In the genomic region with DNA sequence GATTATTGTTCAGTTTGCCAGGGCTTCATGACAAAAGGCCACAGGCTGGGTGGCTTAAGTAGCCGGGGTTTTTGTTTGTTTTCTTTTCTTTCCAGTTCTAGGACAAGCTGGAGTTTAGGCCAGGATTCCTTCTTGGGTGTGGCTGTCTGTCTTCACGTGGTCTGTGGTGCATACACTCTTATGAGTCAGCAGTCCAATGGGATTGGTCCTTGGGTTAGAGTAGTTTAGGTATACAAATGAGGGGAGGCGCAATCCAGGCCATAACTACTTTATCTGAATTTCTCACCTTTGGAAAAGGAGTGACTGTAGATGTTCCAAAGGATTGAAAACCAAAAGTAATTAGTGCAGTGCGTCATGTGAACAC, we compare ENCODE assay signal across 27 mouse cellular contexts. TPM values are rescaled to one million over a fixed set of nuclear protein-coding genes. Genes with fewer than 3 reads are reported as not detected.
A peak's percentile ranks its signal among the peaks of the same experiment; 100 is the strongest.
DNase-seq lines count a peak whose midpoint lies in the region; ATAC-seq and TF ChIP-seq lines count a peak whose summit lies in the region.
"Had no signal": no experiment of that assay in that cellular context is flagged by ENCODE, and none has a peak within 500 bp of the region (broad histone marks: within the 10 kb centered on the region; RNA-seq: fewer than 3 reads in every experiment).

No protein-coding gene starts in this region.

- ATAC-seq in embryonic facial prominence, embryonic 13.5 days (ENCODE audit: insufficient number of reproducible peaks, insufficient read depth, low FRiP score, low TSS enrichment, low read depth): no peak
- ATAC-seq in liver, embryonic 12.5 days: peak; percentile 60
- no peak for ATAC-seq in liver, postnatal 0 days
- ATAC-seq in stomach, postnatal 0 days (ENCODE audit: low FRiP score, low TSS enrichment): peak; percentile 68
- ATAC-seq: midbrain, embryonic 13.5 days had no signal

- H3K4me1 ChIP-seq in embryonic facial prominence, embryonic 13.5 days: peaks cover 29% of the 10 kb centered on the region
- peaks cover 24% of the 10 kb centered on the region for H3K4me1 ChIP-seq in embryonic facial prominence, embryonic 10.5 days
- H3K4me1 ChIP-seq in liver, embryonic 12.5 days: peaks cover 33% of the 10 kb centered on the region
- peaks cover 6% of the 10 kb centered on the region; the same call in 1 of the 2 replicates for H3K4me1 ChIP-seq in liver, postnatal 0 days (ENCODE audit: insufficient read depth)
- 0 out of 2 replicates have a peak, but pooled peaks cover 3% of the 10 kb centered on the region for H3K4me1 ChIP-seq in stomach, postnatal 0 days (replicated peaks; ENCODE audit: control insufficient read depth, insufficient read depth)

- DNase-seq in embryonic facial prominence, embryonic 10.5 days (ENCODE audit: low spot score): no peak
- no peak for DNase-seq in liver, postnatal 0 days
- peak; percentile 88 for DNase-seq in ZHBTc4 (ENCODE audit: low read depth, low spot score)
- no peak for DNase-seq in stomach, postnatal 0 days (ENCODE audit: low spot score)
- no peak for DNase-seq in layer of hippocampus, postnatal 25 days (ENCODE audit: extremely low spot score in 1 of 2, low spot score in 1 of 2)
- no peak for DNase-seq in ovary, adult 18-20 months (ENCODE audit: low spot score)
- DNase-seq: adrenal gland, postnatal 36 days; cerebellum, adult 11 months; cerebellum, postnatal 10 days; gastrocnemius, postnatal 36 days; kidney, adult 9 months; kidney, postnatal 36 days; lung, adult 2 months; lung, postnatal 14 days; thymus, postnatal 25 days had no signal

- 0 out of 2 replicates have a peak overlapping the region, but pooled peaks have one; percentile 33 for H3K27ac ChIP-seq in embryonic facial prominence, embryonic 13.5 days
- H3K27ac ChIP-seq in embryonic facial prominence, embryonic 10.5 days (replicated peaks): no peak overlapping the region
- H3K27ac ChIP-seq in liver, embryonic 12.5 days: no peak overlapping the region
- no peak overlapping the region for H3K27ac ChIP-seq in liver, postnatal 0 days (ENCODE audit: low read depth)
- no peak overlapping the region for H3K27ac ChIP-seq in stomach, postnatal 0 days (replicated peaks)
- H3K27ac ChIP-seq: forebrain, embryonic 12.5 days; heart, embryonic 15.5 days; hindbrain, embryonic 15.5 days; limb, embryonic 12.5 days; midbrain, embryonic 13.5 days; neural tube, embryonic 12.5 days had no signal

- 0 out of 2 replicates have a peak, but pooled peaks cover 4% of the 10 kb centered on the region for H3K36me3 ChIP-seq in embryonic facial prominence, embryonic 13.5 days
- peaks cover 36% of the 10 kb centered on the region for H3K36me3 ChIP-seq in embryonic facial prominence, embryonic 10.5 days (replicated peaks)
- peaks cover 44% of the 10 kb centered on the region for H3K36me3 ChIP-seq in liver, embryonic 12.5 days
- peaks cover 9% of the 10 kb centered on the region for H3K36me3 ChIP-seq in liver, postnatal 0 days (replicated peaks; ENCODE audit: insufficient read depth, low read length)
- no peaks in the 10 kb centered on the region for H3K36me3 ChIP-seq in stomach, postnatal 0 days (ENCODE audit: control insufficient read depth, insufficient read depth, low read length)
- H3K36me3 ChIP-seq: forebrain, embryonic 12.5 days had no signal

- H3K27me3 ChIP-seq in embryonic facial prominence, embryonic 13.5 days: no peaks in the 10 kb centered on the region
- no peaks in the 10 kb centered on the region for H3K27me3 ChIP-seq in embryonic facial prominence, embryonic 10.5 days (replicated peaks; ENCODE audit: low read depth, poor library complexity, severe bottlenecking)
- H3K27me3 ChIP-seq in liver, embryonic 12.5 days (replicated peaks): no peaks in the 10 kb centered on the region
- no peaks in the 10 kb centered on the region for H3K27me3 ChIP-seq in liver, postnatal 0 days (ENCODE audit: insufficient read depth, low read length)
- H3K27me3 ChIP-seq in stomach, postnatal 0 days (ENCODE audit: control insufficient read depth, insufficient read depth, low read length): no peaks in the 10 kb centered on the region
- H3K27me3 ChIP-seq: CH12.LX; embryonic facial prominence, embryonic 12.5 days; forebrain, embryonic 12.5 days; heart, embryonic 15.5 days; hindbrain, embryonic 15.5 days; limb, embryonic 12.5 days; midbrain, embryonic 13.5 days; neural tube, embryonic 12.5 days had no signal

- WGBS in embryonic facial prominence, embryonic 13.5 days: 65% methylated on average over 4 of the region's 4 CpGs
- WGBS in embryonic facial prominence, embryonic 10.5 days: 80% methylated on average over 4 of the region's 4 CpGs
- WGBS in liver, embryonic 12.5 days (ENCODE audit: insufficient replicate concordance): 60% methylated on average over 4 of the region's 4 CpGs
- 67% methylated on average over 4 of the region's 4 CpGs for WGBS in liver, postnatal 0 days (ENCODE audit: insufficient replicate concordance)
- 52% methylated on average over 4 of the region's 4 CpGs for WGBS in stomach, postnatal 0 days

- H3K4me3 ChIP-seq in embryonic facial prominence, embryonic 13.5 days: no peak overlapping the region
- no peak overlapping the region for H3K4me3 ChIP-seq in embryonic facial prominence, embryonic 10.5 days
- no peak overlapping the region for H3K4me3 ChIP-seq in liver, embryonic 12.5 days
- no peak overlapping the region for H3K4me3 ChIP-seq in liver, postnatal 0 days (ENCODE audit: low read depth, low read length)
- no peak overlapping the region for H3K4me3 ChIP-seq in stomach, postnatal 0 days (ENCODE audit: low read depth, low read length)
- H3K4me3 ChIP-seq: embryonic facial prominence, embryonic 12.5 days; erythroblast, embryonic 14.5 days; forebrain, embryonic 12.5 days; heart, embryonic 15.5 days; hindbrain, embryonic 15.5 days; limb, embryonic 12.5 days; midbrain, embryonic 13.5 days; neural tube, embryonic 12.5 days had no signal

- TF ChIP-seq CTCF in liver, postnatal 0 days (IDR thresholded peaks at IDR 0.05; ENCODE audit: low read depth): no peak
- no peak for TF ChIP-seq CTCF in stomach, postnatal 0 days (IDR thresholded peaks at IDR 0.05; ENCODE audit: low read depth)

- H3K9ac ChIP-seq in embryonic facial prominence, embryonic 13.5 days: no peak overlapping the region
- H3K9ac ChIP-seq in liver, embryonic 12.5 days: no peak overlapping the region
- no peak overlapping the region for H3K9ac ChIP-seq in liver, postnatal 0 days (replicated peaks)
- no peak overlapping the region for H3K9ac ChIP-seq in stomach, postnatal 0 days (ENCODE audit: low read length)
- H3K9ac ChIP-seq: embryonic facial prominence, embryonic 12.5 days; forebrain, embryonic 12.5 days; heart, embryonic 15.5 days; hindbrain, embryonic 15.5 days; limb, embryonic 12.5 days; midbrain, embryonic 13.5 days; neural tube, embryonic 12.5 days had no signal

- H3K9me3 ChIP-seq in embryonic facial prominence, embryonic 13.5 days: peaks cover 3% of the 10 kb centered on the region; the same call in 1 of the 2 replicates
- no peaks in the 10 kb centered on the region for H3K9me3 ChIP-seq in embryonic facial prominence, embryonic 10.5 days
- H3K9me3 ChIP-seq in liver, embryonic 12.5 days (replicated peaks): no peaks in the 10 kb centered on the region
- no peaks in the 10 kb centered on the region for H3K9me3 ChIP-seq in liver, postnatal 0 days (ENCODE audit: low read length)
- H3K9me3 ChIP-seq in stomach, postnatal 0 days (ENCODE audit: control insufficient read depth, low read length): no peaks in the 10 kb centered on the region
- H3K9me3 ChIP-seq: embryonic facial prominence, embryonic 12.5 days; forebrain, embryonic 12.5 days; heart, embryonic 15.5 days; hindbrain, embryonic 15.5 days; limb, embryonic 12.5 days; midbrain, embryonic 13.5 days; neural tube, embryonic 12.5 days had no signal

- H3K4me2 ChIP-seq in embryonic facial prominence, embryonic 13.5 days: no peak overlapping the region
- H3K4me2 ChIP-seq in liver, embryonic 12.5 days: no peak overlapping the region
- no peak overlapping the region for H3K4me2 ChIP-seq in liver, postnatal 0 days (ENCODE audit: low read depth, low read length)
- no peak overlapping the region for H3K4me2 ChIP-seq in stomach, postnatal 0 days (replicated peaks; ENCODE audit: low read depth)
- H3K4me2 ChIP-seq: embryonic facial prominence, embryonic 12.5 days; forebrain, embryonic 12.5 days; heart, embryonic 15.5 days; hindbrain, embryonic 15.5 days; limb, embryonic 12.5 days; midbrain, embryonic 13.5 days; neural tube, embryonic 12.5 days had no signal

- TF ChIP-seq EP300 in liver, postnatal 0 days (IDR thresholded peaks at IDR 0.05; ENCODE audit: low read depth): no peak
- no peak for TF ChIP-seq EP300 in stomach, postnatal 0 days (optimal IDR thresholded peaks at IDR 0.05)

RNA-seq across cellular contexts. Expression of a gene that starts 1.4 kb away (rescaled TPM):
- 9.2 and 9.8 TPM in 2 replicates for polyA plus RNA-seq in embryonic facial prominence, embryonic 13.5 days (2015; fragmentation: Nextera tagmentation; extraction: Ambion mirVana)
- polyA plus RNA-seq in embryonic facial prominence, embryonic 10.5 days (2016; fragmentation: Nextera tagmentation; extraction: Ambion mirVana): 7.6 and 8.2 TPM in 2 replicates
- polyA plus RNA-seq in liver, embryonic 12.5 days (2016; fragmentation: Nextera tagmentation; extraction: Ambion mirVana): 4.0 and 4.4 TPM in 2 replicates
- polyA plus RNA-seq in liver, postnatal 0 days (2015; fragmentation: Nextera tagmentation; extraction: Ambion mirVana): 1.4 and 1.6 TPM in 2 replicates
- 3.0 and 3.2 TPM in 2 replicates for polyA plus RNA-seq in stomach, postnatal 0 days (2015; fragmentation: Nextera tagmentation; extraction: Ambion mirVana)
- total RNA-seq in layer of hippocampus, postnatal 25 days (2021): 10 to 100 TPM; 17.0 to 17.9 TPM

RNA-seq across cellular contexts. Expression of a gene that starts 16.4 kb away (rescaled TPM):
- 43.2 and 45.4 TPM in 2 replicates for polyA plus RNA-seq in embryonic facial prominence, embryonic 13.5 days (2015; fragmentation: Nextera tagmentation; extraction: Ambion mirVana)
- polyA plus RNA-seq in embryonic facial prominence, embryonic 10.5 days (2016; fragmentation: Nextera tagmentation; extraction: Ambion mirVana): 47.3 and 50.6 TPM in 2 replicates
- polyA plus RNA-seq in liver, embryonic 12.5 days (2016; fragmentation: Nextera tagmentation; extraction: Ambion mirVana): 76.1 and 78.7 TPM in 2 replicates
- polyA plus RNA-seq in liver, postnatal 0 days (2015; fragmentation: Nextera tagmentation; extraction: Ambion mirVana): 27.8 and 29.9 TPM in 2 replicates
- 33.6 and 35.9 TPM in 2 replicates for polyA plus RNA-seq in stomach, postnatal 0 days (2015; fragmentation: Nextera tagmentation; extraction: Ambion mirVana)
- total RNA-seq in layer of hippocampus, postnatal 25 days (2021): 10 to 100 TPM; 34.3 to 37.7 TPM

RNA-seq across cellular contexts. Expression of a gene that starts 16.6 kb away (rescaled TPM):
- polyA plus RNA-seq in embryonic facial prominence, embryonic 13.5 days (2015; fragmentation: Nextera tagmentation; extraction: Ambion mirVana): 0.70 and 0.87 TPM in 2 replicates
- polyA plus RNA-seq in embryonic facial prominence, embryonic 10.5 days (2016; fragmentation: Nextera tagmentation; extraction: Ambion mirVana): 0.90 and 0.92 TPM in 2 replicates
- 0.12 and 0.14 TPM in 2 replicates for polyA plus RNA-seq in liver, embryonic 12.5 days (2016; fragmentation: Nextera tagmentation; extraction: Ambion mirVana)
- polyA plus RNA-seq in liver, postnatal 0 days (2015; fragmentation: Nextera tagmentation; extraction: Ambion mirVana): 0.12 and 0.22 TPM in 2 replicates
- polyA plus RNA-seq in stomach, postnatal 0 days (2015; fragmentation: Nextera tagmentation; extraction: Ambion mirVana): 0.76 and 0.93 TPM in 2 replicates
- under 1 TPM; 0.89 TPM for total RNA-seq in layer of hippocampus, postnatal 25 days (2021)
- total RNA-seq: megakaryocyte progenitor cell, adult 5-6 weeks had no signal

RNA-seq across cellular contexts. Expression of a gene that starts 52.5 kb away (rescaled TPM):
- polyA plus RNA-seq in embryonic facial prominence, embryonic 13.5 days (2015; fragmentation: Nextera tagmentation; extraction: Ambion mirVana): 73.2 and 81.1 TPM in 2 replicates
- polyA plus RNA-seq in embryonic facial prominence, embryonic 10.5 days (2016; fragmentation: Nextera tagmentation; extraction: Ambion mirVana): 119 and 122 TPM in 2 replicates
- 53.4 and 60.9 TPM in 2 replicates for polyA plus RNA-seq in liver, embryonic 12.5 days (2016; fragmentation: Nextera tagmentation; extraction: Ambion mirVana)
- polyA plus RNA-seq in liver, postnatal 0 days (2015; fragmentation: Nextera tagmentation; extraction: Ambion mirVana): 21.7 and 24.6 TPM in 2 replicates
- polyA plus RNA-seq in stomach, postnatal 0 days (2015; fragmentation: Nextera tagmentation; extraction: Ambion mirVana): 50.8 and 58.7 TPM in 2 replicates
- total RNA-seq in layer of hippocampus, postnatal 25 days (2021): 10 to 100 TPM; 59.7 to 60.0 TPM

Comparison
In these comparisons a context has a peak if more than half of its experiments do, and no peak if none do; other contexts are left out.
1. ATAC-seq: peak in liver, embryonic 12.5 days (single experiment) and stomach, postnatal 0 days (single experiment); none in embryonic facial prominence, embryonic 13.5 days (single experiment) and liver, postnatal 0 days (single experiment).